Mouse (Mus musculus): ENCODE results near the gene Zic2. TPM values are rescaled to one million over a fixed set of nuclear protein-coding genes. Genes with fewer than 3 reads are reported as not detected.

The Zic2 gene
- total RNA-seq, 4 experiments from 2014 or later: 0.09 TPM; not detected in 3

GRCm38 (mm10) chr14:122477261-122477671 is 2.0 kb downstream of the Zic2 start:
- DNase-seq: no peak

GRCm38 (mm10) chr14:122477971-122478573 is 2.8 kb downstream of the Zic2 start:
- no peak for DNase-seq

DNA sequence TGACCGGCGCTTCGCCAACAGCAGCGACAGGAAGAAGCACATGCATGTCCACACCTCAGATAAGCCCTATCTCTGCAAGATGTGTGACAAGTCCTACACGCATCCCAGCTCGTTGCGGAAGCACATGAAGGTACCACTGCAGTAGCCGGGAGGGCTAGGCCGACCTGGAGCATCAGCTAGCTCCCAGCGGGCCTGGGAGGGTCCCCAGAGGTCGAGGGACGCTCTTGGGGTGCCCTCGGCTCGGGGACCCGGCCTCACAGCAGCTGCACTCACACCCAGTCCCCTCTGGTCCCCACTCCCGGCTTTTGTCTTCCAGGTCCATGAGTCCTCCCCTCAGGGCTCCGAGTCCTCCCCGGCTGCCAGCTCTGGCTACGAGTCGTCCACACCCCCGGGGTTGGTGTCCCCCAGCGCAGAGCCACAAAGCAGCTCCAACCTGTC is 3.4 kb downstream of the Zic2 start:
- no peak for DNase-seq

- no peak for DNase-seq
Observed at GRCm38 (mm10) chr14:122479461-122480109, 4.3 kb downstream of the Zic2 start.

GRCm38 (mm10) chr14:122480355-122480754 is 5.1 kb downstream of the Zic2 start:
- no peak for DNase-seq

DNA sequence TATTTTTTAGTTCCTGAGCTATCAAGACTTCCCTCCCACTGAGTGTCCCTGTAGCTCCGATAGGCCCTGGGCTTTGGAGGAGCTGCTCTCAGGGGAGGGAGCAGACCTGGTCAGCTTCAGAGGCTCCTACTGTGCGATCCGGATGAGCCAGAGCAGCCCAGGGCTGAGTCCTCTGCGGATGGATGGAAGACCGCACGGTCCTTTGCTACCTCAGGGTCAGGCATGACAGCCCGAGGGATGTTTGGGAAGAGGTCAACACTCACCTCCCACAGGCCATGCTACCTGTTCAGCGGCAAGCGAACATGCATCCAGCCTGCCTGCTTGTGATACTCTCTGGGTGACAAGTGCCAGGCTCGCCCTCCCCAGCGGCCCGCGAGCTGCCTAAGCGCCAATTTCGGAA is 5.9 kb downstream of the Zic2 start:
- no peak for DNase-seq

GRCm38 (mm10) chr14:122482081-122483023 is 7.1 kb downstream of the Zic2 start:
- no peak for DNase-seq

DNA sequence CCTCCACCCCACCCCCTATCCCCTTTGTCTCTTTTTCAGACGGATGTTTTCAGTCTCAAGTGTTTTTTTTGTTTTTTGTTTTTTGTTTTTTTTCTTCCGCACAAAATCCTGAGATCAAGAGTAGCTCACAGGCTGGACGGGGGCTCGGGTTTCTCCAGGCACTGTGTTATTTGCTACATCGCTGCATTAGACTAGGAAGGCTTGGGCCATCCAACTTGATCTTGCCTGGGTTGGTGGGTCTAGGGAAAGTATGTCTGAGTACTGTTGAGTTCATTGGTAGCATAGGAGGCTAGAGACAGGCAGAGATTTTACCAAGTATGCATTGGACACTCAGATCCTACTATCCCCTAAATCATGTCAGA is 7.8 kb downstream of the Zic2 start:
- no peak for DNase-seq

DNA sequence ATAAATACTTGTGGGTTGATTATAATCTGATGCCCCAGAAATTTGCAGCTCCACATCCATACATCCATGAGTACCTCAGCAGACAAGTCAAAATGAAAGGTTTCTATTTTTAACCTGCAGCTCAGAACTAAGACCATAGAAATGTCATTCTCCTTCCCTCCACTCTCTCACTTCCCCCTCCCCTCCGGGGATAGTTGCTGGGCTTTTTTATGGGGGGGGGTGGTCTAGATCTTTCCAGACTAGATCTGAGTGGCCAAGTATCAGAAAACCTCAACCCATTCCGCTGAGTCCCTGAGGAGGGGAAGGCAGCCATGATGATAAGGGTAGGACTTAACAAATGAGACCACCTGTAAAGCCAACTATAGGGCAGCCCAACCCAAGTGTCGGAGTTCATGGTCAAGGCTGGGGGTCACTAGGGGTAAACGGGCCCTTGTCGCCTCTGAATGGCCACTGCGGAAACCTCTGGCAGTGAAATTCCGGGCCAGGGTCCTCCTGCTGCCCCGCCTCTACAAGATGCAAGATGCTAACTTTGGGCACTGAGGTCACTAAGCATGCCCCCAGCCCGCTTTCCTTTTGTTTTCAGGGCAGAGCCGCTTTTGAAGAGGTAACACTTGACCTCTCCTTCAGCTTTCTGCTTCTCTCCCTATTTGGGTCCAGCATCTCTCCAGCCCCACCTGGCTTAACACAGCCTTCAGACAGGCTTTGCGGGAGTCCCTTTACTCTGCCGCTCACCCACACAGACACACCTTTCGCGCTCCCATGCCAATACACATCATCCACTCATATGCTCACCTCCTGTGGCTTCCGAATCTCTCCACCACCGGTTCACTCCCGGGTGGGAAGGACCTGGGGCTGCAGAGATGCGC is 8.6 kb downstream of the Zic2 start:
- DNase-seq: no peak

DNA sequence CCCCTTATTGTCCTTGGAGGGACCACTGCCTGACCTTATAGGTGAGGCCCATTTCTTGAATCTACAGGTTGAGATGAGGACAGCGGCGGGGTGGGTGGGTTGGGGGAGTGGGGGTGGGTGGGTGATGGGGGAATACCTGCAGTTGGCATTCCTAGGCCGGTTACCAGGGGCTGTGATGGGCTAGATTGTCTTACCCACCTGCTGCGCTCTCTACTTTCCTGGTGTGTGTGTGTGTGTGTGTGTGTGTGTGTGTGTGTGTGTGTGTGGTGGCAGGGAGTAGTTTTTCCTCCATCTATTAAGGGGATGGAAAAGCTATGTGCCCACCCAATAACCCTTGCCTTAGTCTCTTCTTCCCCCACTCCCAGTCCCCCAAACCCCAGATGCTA is 9.2 kb downstream of the Zic2 start:
- DNase-seq: no peak

DNA sequence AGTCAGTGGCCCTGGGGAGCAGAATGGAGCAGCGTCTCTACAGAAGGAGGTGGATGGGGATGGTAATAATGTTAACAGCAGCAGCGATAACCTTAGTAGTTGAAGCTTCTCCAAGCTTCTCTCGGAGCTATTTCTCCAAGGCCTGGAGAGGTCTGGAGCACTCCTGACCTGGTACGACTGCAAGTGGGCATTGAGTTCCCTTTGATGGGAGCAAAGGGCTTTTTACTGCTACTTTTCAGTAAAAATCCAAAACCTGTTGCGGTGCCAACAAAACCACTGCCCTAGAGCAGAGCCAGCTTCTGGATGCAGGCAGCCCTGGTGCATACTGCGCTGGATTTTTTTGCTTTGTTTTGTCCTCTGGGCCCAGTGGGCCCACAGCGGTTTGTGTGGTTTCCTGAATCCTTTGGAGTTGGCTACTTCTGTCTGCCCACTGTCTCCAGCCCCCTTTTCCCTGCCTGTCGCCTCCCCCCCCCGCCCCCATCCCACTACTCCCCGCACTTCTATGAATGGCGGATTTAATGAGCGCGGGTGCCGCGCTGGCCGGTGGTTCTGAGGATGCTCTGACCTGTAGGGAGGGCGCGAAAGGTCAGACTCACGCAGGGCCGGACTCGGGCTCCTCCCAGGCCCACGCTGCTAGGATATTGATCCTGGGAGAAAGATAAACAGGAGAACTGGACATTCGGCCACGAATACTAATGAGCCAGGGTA is 9.8 kb downstream of the Zic2 start:
- DNase-seq: no peak

DNA sequence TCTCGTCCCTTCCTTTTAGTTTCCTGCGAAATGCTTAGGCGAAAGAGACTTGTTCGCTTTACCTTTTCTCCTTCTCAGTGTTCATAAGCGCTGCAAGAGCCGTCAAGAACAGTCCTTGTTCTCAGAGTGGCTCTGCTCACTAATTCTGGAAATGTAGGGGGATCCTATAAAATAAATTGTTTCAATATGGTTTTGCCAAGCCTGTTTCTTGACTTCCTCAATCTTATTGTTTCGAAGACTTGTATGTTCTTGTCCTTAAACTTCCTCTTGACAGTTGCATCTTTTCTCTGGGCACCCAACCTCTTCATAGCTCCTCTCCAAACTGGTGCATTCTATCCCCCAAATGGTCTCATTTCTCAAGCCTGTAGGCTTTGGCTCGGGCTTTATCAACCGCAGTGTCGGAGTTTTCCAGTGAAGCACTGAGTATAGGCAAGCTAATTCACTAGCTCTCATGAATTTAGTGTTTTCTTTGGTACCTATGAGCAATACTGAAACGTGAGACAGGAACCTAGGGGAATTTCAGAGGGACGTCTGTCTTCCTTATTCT is 10.5 kb downstream of the Zic2 start:
- no peak for DNase-seq

DNA sequence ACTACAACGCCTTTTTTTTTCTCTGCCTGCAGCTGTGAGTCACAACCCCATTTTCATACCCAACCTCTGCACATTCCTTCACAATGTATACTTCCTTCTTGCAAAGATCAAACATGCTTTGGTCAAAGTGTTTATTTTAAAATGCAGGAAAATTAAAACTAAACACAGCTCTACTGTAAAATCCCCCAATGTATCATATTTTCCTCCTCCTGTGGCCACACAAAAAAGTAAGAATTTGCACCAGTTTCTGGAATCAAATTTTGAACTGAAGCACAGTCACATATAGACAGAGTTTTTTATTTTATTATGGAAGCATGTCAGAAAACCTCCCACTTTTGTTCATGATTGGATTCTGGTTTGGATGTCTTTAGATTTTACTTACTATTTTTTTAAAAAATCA is 11.4 kb downstream of the Zic2 start:
- no peak for DNase-seq

DNA sequence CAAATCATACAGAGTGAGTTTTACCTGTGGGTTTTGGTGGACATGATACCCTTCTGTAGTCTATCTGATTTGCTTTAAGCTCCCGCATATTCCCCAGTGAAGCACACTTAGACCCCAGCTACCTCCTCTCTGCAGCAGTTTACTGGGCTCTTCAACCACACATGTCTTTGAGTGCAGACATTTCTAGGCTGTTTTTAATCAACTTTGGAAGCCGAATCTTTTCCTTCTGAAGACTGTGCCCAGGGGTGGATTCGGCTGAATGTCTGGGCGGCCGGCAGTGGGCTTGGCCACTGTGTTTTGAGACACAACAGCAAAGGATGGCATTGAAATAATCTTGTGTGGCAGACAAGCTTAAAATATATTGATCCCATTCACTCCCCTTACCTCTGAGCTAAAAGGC is 12.1 kb downstream of the Zic2 start:
- no peak for DNase-seq

DNA sequence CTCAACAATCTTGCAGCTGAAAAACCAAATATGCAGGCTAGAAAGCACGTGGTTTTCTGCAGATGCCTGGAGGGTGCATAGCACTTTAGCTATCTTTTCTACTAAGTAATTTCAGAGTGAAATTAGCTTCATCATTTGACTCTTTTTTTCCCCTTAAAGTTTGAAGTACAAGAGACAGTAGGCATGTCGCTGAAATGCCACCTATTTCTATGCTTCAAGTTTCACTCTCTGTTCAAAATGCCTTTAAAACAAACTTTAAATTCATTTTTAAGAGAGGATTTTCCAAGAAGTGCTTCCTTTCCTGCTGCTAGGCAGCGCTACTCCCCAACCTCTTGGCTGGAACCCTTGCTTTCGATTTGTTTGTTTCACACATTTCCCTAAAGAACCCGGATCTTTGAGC is 13.8 kb downstream of the Zic2 start:
- DNase-seq: no peak

GRCm38 (mm10) chr14:122489686-122490414 is 14.6 kb downstream of the Zic2 start:
- no peak for DNase-seq

- no peak for DNase-seq
Observed at GRCm38 (mm10) chr14:122490441-122491328, 15.4 kb downstream of the Zic2 start, which contains the start of gene Gm10837. Gene Gm10837, plus strand, starts transcription at chr14:122490586.

- DNase-seq: no peak
Observed at GRCm38 (mm10) chr14:122491521-122491920, 16.3 kb downstream of the Zic2 start.

- DNase-seq: no peak
Observed at GRCm38 (mm10) chr14:122492015-122492414, 16.8 kb downstream of the Zic2 start.

DNA sequence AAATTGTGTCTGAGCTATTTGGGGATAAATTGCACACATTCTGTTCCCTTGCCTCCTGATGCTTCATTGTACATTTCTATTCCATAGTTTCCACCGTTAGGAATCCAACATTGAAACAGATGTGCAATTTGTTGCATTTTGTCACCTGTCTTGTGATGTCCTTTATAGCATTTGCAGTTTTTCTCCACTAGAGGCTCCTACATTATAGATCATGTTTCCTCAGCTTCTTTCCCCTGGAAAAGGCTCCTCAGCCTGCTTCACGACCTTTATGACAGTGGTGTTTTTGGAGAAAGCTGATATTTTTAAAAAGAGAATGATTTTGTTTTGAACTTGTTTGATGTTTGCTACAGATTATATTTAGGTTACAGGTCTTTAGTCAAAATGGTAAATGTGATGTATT is 33.8 kb downstream of the Zic2 start:
- no peak for DNase-seq
